Mouse (Mus musculus) liver, adult 2 months (tissue): ENCODE results near the gene Sapcd1. TPM values are rescaled to one million over a fixed set of nuclear protein-coding genes. Genes with fewer than 3 reads are reported as not detected.
"Not testable (repeated sequence)": the region's sequence is repeated elsewhere in the genome, so short reads cannot be mapped to it uniquely, and the experiment has no call there.

ENCODE experiments used
- DNase-seq: peaks from one replicate; pipeline ENCODE4 v3.0.0-alpha.2; 2011; ENCODE audit warnings: low read depth, low spot score; ENCODE audit errors: extremely low read depth
- H3K27ac ChIP-seq: fragments of 200-500 bp; replicated peaks from 2 replicates; pipeline ENCODE4 v1.5.1; 2012; ENCODE audit warnings: low read depth, mild to moderate bottlenecking, control low read depth, inconsistent platforms, low read length; ENCODE audit not compliant: insufficient read depth
- H3K27me3 ChIP-seq: fragments of 200-500 bp; 2 replicates; pipeline ENCODE4 v1.6.1; 2012; ENCODE audit warnings: mild to moderate bottlenecking, moderate library complexity, low read length, inconsistent platforms; ENCODE audit not compliant: control insufficient read depth, insufficient read depth
- H3K36me3 ChIP-seq: fragments of 200-500 bp; 2 replicates; pipeline ENCODE4 v1.6.1; 2012; ENCODE audit warnings: low read length, inconsistent platforms; ENCODE audit not compliant: control insufficient read depth, insufficient read depth
- H3K4me1 ChIP-seq: fragments of 200-500 bp; 2 replicates; pipeline ENCODE4 v1.6.1; 2011; ENCODE audit warnings: low read length; ENCODE audit not compliant: control insufficient read depth, insufficient read depth
- H3K4me3 ChIP-seq: fragments of 200-500 bp; 2 replicates; pipeline ENCODE4 v1.5.1; 2011; ENCODE audit warnings: low read depth, mild to moderate bottlenecking, control low read depth, low read length, moderate library complexity; ENCODE audit not compliant: insufficient read depth
- H3K79me2 ChIP-seq: fragments of 200-500 bp; 2 replicates; pipeline ENCODE4 v1.6.1; 2012; ENCODE audit warnings: inconsistent platforms, mild to moderate bottlenecking, low read length, moderate library complexity; ENCODE audit not compliant: control insufficient read depth, insufficient read depth
- H3K9ac ChIP-seq: fragments of 200-500 bp; 2 replicates; pipeline ENCODE4 v1.6.1; 2012; ENCODE audit warnings: low read depth, mild to moderate bottlenecking, control low read depth, inconsistent platforms, low read length
- CTCF ChIP-seq: fragments of 200-500 bp; IDR thresholded peaks from 2 replicates; pipeline ENCODE4 v1.5.1; 2011; ENCODE audit warnings: low read depth, low read length, control low read depth
- POLR2A ChIP-seq: fragments of 200-500 bp; IDR thresholded peaks from 2 replicates; pipeline ENCODE4 v1.6.1; 2011; ENCODE audit warnings: low read length, control low read depth; ENCODE audit not compliant: insufficient read depth; ENCODE audit errors: extremely low read depth
- WGBS: fragments of 180-500 bp; shearing (Covaris S2); methylation state at CpG from one replicate; pipeline ENCODE4 v1.1.7; 2018; 5-methylcytosine and 5-hydroxymethylcytosine counted together
- polyA plus RNA-seq: library from polyadenylated mRNA; depleted of rRNA; stranded (reverse); fragments of >200 nt; gene quantifications from 2 replicates; pipeline ENCODE4 v1.2.3, GENCODE M21; 2012
- total RNA-seq: library from RNA; depleted of rRNA; stranded (reverse); fragments of >200 nt; gene quantifications from 2 replicates; pipeline ENCODE4 v1.2.3, GENCODE M21; 2014

Sapcd1 gene
- total and polyA plus RNA-seq, 2 experiments: 0.66 TPM; not detected in 1

- Histone ChIP-seq H3K79me2 (no peaks in the 10 kb centered on the region; the same call in 1 of the 2 replicates), H3K36me3 (peaks cover 4% of the 10 kb centered on the region; the same call in 1 of the 2 replicates), H3K4me3 (no peak overlapping the region), H3K27ac (no peak overlapping the region), H3K27me3 (no peaks in the 10 kb centered on the region), H3K9ac (no peak overlapping the region), H3K4me1 (peaks cover 12% of the 10 kb centered on the region)
- TF ChIP-seq CTCF (no peak), POLR2A (no peak)
- DNase-seq: no peak
- 75% methylated on average over 9 of the region's 9 CpGs for WGBS
These were observed 24.6 kb downstream of the Sapcd1 start for GRCm38 (mm10) chr17:35003022-35003838.

GRCm38 (mm10) chr17:35002153-35002865 lies 25.5 kb downstream of the Sapcd1 start:
- peaks cover 12% of the 10 kb centered on the region for H3K4me1 ChIP-seq
- H3K36me3 ChIP-seq: peaks cover 2% of the 10 kb centered on the region; the same call in 1 of the 2 replicates
- no peaks in the 10 kb centered on the region; the same call in 1 of the 2 replicates for H3K79me2 ChIP-seq
- WGBS: 42% methylated on average over 12 of the region's 12 CpGs
- peak overlapping the region; percentile 99; the same call in 1 of the 2 replicates for H3K9ac ChIP-seq
- H3K27me3 ChIP-seq: no peaks in the 10 kb centered on the region
- no peak for DNase-seq
- H3K27ac ChIP-seq: no peak overlapping the region; the same call in 1 of the 2 replicates
- no peak overlapping the region for H3K4me3 ChIP-seq
- TF ChIP-seq POLR2A: no peak
- no peak for TF ChIP-seq CTCF

GRCm38 (mm10) chr17:35001452-35002152 lies 26.2 kb downstream of the Sapcd1 start:
- Histone ChIP-seq H3K4me3 (peak overlapping the region; percentile 85), H3K27ac (peak overlapping the region; percentile 96; the same call in 1 of the 2 replicates), H3K79me2 (no peaks in the 10 kb centered on the region; the same call in 1 of the 2 replicates), H3K4me1 (peaks cover 12% of the 10 kb centered on the region), H3K9ac (peak overlapping the region; percentile 99), H3K36me3 (0 out of 2 replicates have a peak, but pooled peaks cover 2% of the 10 kb centered on the region), H3K27me3 (no peaks in the 10 kb centered on the region)
- WGBS: 2% methylated on average over 35 of the region's 35 CpGs
- DNase-seq: peak; percentile 11
- no peak for TF ChIP-seq POLR2A
- TF ChIP-seq CTCF: no peak

DNA sequence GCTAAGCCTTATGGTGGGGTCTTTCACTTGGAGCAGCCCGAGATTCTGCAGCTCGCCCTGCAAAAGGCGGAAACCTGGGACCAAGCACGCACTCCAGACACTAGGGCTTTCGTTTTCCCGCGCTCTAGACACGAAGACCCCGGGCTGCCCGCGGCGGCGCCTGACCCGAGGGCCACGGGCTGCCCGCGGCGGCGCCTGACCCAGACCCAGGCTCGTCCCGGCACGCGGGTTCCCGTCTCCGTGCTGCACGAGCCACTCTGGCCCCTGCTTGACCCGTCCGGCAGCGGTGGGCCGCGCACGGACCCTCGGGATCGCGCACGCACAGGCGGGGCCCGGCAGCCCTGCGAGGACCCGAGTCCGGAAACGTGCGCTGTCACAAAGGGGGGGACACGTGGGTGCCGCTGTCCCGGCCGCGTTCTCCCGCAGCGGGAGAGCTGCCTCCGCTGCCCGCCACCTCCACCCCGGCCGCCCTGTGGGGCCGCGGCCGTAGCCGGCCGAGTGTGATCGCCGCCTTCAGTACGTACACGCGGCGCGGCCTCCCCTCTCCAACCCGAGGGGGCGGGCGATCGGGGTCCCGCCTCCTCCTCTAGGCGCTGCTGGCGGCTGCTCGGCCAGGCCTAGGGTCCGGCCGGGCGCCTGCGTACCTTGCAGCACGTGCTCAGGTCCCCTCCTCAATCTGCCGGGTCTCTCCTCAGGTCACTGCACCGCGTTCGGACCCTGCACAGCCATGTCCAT lies 26.9 kb downstream of the Sapcd1 start, which contains the start of gene Vars:
Vars (plus strand) TSS at position 271 of the 735 bp plus-strand sequence.
- WGBS: under 1% methylated on average over 83 of the region's 83 CpGs
- peak within 1 kb of the TSS; percentile 96 for H3K27ac ChIP-seq
- no peaks in the 10 kb centered on the region for H3K27me3 ChIP-seq
- peak within 1 kb of the TSS; percentile 85 for H3K4me3 ChIP-seq
- no peaks in the 10 kb centered on the region; the same call in 1 of the 2 replicates for H3K79me2 ChIP-seq
- peak; percentile 44 for DNase-seq
- TF ChIP-seq CTCF: no peak
- 0 out of 2 replicates have a peak, but pooled peaks have one; percentile 29 for TF ChIP-seq POLR2A
- H3K9ac ChIP-seq: peak within 1 kb of the TSS; percentile 99
- 0 out of 2 replicates have a peak, but pooled peaks cover 1% of the 10 kb centered on the region for H3K36me3 ChIP-seq
- peaks cover 12% of the 10 kb centered on the region for H3K4me1 ChIP-seq

DNA sequence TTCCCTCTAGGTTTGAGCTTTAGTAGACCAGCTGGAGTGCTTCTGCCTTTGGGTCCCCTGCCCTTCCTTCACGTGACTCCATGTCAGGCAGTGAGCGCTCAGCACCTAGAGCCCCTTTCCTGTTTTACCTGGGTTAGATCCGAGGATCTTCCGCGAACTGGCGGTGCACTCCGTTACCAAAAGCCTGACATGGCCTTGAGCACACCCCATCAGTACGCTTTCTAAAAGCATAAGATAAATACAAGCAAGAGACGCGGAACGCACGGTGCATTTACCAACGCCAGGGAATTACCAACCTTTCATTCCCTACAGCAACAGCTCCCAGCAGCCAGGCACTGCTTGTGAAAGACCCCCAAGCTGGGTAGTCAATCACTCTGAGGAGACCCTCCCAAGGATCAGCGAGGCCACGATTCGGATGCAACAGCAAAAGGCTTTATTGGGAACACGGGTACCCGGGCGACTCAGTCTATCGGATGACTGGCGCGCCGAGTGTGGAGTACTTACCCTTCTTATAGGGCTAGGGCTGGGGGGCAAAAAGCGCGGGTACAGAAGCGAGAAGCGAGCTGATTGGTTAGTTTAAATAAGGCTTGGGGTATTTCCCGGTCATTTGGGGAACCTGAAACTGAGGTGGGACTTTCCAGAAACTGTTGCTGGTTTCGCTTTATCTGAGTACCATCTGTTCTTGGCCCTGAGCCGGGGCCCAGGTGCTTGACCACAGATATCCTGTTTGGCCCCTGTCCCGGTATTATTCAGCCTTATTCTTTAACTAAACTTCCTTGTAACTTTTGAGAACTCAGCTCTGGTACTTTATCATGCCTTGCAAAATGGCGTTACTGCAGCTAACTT lies 27.7 kb downstream of the Sapcd1 start:
- 2% methylated on average over 30 of the region's 32 CpGs for WGBS
- not testable (repeated sequence) for H3K27me3 ChIP-seq, H3K36me3 ChIP-seq, DNase-seq, H3K79me2 ChIP-seq
- Histone ChIP-seq H3K27ac (peak overlapping the region; percentile 96; the same call in 1 of the 2 replicates), H3K4me1 (peaks cover 12% of the 10 kb centered on the region), H3K4me3 (peak overlapping the region; percentile 85), H3K9ac (peak overlapping the region; percentile 99)
